In the genomic region with DNA sequence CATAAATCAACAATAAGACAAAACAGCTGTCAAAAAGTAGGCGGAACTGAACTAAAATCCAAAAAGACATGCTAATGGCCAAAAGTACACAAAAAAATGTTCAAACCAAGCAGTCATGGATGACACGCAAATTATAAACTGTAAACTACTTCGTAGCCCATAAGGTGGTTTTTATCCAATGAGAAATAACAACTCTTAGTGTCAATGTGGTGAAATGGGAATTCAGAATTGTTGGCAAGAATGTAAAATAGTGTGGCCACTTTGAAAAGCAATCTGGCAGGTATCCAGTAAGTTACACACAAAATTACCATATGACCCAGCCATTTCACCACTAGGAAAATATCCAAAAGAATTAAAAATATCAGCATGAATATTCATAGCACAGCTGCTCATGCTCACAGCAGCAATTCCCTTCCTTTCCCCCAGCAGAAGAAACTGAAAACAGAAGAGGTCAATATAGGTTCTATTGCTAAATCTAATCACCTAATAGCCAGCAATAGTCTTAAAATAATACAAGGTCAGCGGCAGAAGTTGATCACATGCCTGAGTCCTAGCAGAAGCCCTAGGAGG, we compare ENCODE assay signal across 27 mouse cellular contexts. TPM values are rescaled to one million over a fixed set of nuclear protein-coding genes. Genes with fewer than 3 reads are reported as not detected.
"Had no signal": no experiment of that assay in that cellular context is flagged by ENCODE, and none has a peak within 500 bp of the region (broad histone marks: within the 10 kb centered on the region; RNA-seq: fewer than 3 reads in every experiment).

No protein-coding gene starts in this region.

- H3K4me3 ChIP-seq: layer of hippocampus, adult 2 months; limb, embryonic 10.5 days; limb, embryonic 13.5 days; liver, embryonic 12.5 days; liver, embryonic 15.5 days; lung, embryonic 15.5 days; megakaryocyte, embryonic 14.5 days; midbrain, embryonic 10.5 days; midbrain, embryonic 13.5 days; neural tube, embryonic 12.5 days; neural tube, embryonic 15.5 days had no signal

- DNase-seq: kidney, postnatal 25 days; layer of hippocampus, adult 9-11 months; liver; lung, adult 18-20 months; lung, postnatal 10 days; lung, postnatal 36 days; right cerebral cortex, adult 18-20 months; right cerebral cortex, postnatal 14 days; right cerebral cortex, postnatal 4 days; thymus, adult 2 months; thymus, postnatal 14 days; thymus, postnatal 4 days had no signal

- H3K27me3 ChIP-seq: limb, embryonic 13.5 days; liver, embryonic 12.5 days; liver, embryonic 15.5 days; lung, embryonic 15.5 days; megakaryocyte, embryonic 14.5 days; midbrain, embryonic 13.5 days; neural tube, embryonic 12.5 days; neural tube, embryonic 15.5 days had no signal

- ATAC-seq: liver, embryonic 12.5 days; midbrain, embryonic 13.5 days had no signal

- H3K27ac ChIP-seq: kidney, postnatal 0 days; layer of hippocampus, adult 2 months; limb, embryonic 10.5 days; limb, embryonic 13.5 days; liver, embryonic 12.5 days; liver, embryonic 15.5 days; lung, embryonic 15.5 days; midbrain, embryonic 10.5 days; midbrain, embryonic 13.5 days; neural tube, embryonic 12.5 days; neural tube, embryonic 15.5 days; stomach, postnatal 0 days had no signal

- H3K9me3 ChIP-seq: limb, embryonic 10.5 days; limb, embryonic 13.5 days; liver, embryonic 12.5 days; liver, embryonic 15.5 days; lung, embryonic 15.5 days; megakaryocyte, embryonic 14.5 days; midbrain, embryonic 10.5 days; midbrain, embryonic 13.5 days; neural tube, embryonic 12.5 days; neural tube, embryonic 15.5 days had no signal

- H3K4me1 ChIP-seq: limb, embryonic 10.5 days; limb, embryonic 13.5 days; liver, embryonic 12.5 days; liver, embryonic 15.5 days; lung, embryonic 15.5 days; megakaryocyte, embryonic 14.5 days; midbrain, embryonic 10.5 days; midbrain, embryonic 13.5 days; neural tube, embryonic 12.5 days; neural tube, embryonic 15.5 days had no signal

- H3K4me2 ChIP-seq: limb, embryonic 13.5 days; liver, embryonic 12.5 days; liver, embryonic 15.5 days; lung, embryonic 15.5 days; midbrain, embryonic 13.5 days; neural tube, embryonic 12.5 days; neural tube, embryonic 15.5 days had no signal

- H3K9ac ChIP-seq: limb, embryonic 13.5 days; liver, embryonic 12.5 days; liver, embryonic 15.5 days; lung, embryonic 15.5 days; midbrain, embryonic 13.5 days; neural tube, embryonic 12.5 days; neural tube, embryonic 15.5 days had no signal

- H3K36me3 ChIP-seq: limb, embryonic 10.5 days; limb, embryonic 13.5 days; liver, embryonic 12.5 days; liver, embryonic 15.5 days; lung, embryonic 15.5 days; midbrain, embryonic 10.5 days; midbrain, embryonic 13.5 days; neural tube, embryonic 12.5 days; neural tube, embryonic 15.5 days had no signal

RNA-seq across cellular contexts. Expression of a gene that starts 16.4 kb away (rescaled TPM):
- polyA plus RNA-seq: kidney, postnatal 0 days; large intestine, adult 2 months; limb, embryonic 10.5 days; liver, embryonic 12.5 days; liver, embryonic 15.5 days; lung, embryonic 15.5 days; stomach, embryonic 14.5 days; stomach, postnatal 0 days had no signal
